Mouse (Mus musculus) gastrocnemius, postnatal 4 days (tissue): Measurements from ENCODE around the gene C8b. TPM values are rescaled to one million over a fixed set of nuclear protein-coding genes. Genes with fewer than 3 reads are reported as not detected.

Experiments used
- DNase-seq, 2 experiments: peaks; one replicate each; pipeline ENCODE4 v3.0.0; 2021 to 2022; ENCODE audit warnings: low spot score in 2 of 2, mixed read lengths in 2 of 2
- total RNA-seq, 2 experiments: library from RNA; stranded (reverse); gene quantifications; 2 replicates each; pipeline ENCODE4 v1.2.3; 2021

The C8b gene
- total RNA-seq, 2 experiments from 2014 or later, result 0.65 TPM; not detected in 1

DNA sequence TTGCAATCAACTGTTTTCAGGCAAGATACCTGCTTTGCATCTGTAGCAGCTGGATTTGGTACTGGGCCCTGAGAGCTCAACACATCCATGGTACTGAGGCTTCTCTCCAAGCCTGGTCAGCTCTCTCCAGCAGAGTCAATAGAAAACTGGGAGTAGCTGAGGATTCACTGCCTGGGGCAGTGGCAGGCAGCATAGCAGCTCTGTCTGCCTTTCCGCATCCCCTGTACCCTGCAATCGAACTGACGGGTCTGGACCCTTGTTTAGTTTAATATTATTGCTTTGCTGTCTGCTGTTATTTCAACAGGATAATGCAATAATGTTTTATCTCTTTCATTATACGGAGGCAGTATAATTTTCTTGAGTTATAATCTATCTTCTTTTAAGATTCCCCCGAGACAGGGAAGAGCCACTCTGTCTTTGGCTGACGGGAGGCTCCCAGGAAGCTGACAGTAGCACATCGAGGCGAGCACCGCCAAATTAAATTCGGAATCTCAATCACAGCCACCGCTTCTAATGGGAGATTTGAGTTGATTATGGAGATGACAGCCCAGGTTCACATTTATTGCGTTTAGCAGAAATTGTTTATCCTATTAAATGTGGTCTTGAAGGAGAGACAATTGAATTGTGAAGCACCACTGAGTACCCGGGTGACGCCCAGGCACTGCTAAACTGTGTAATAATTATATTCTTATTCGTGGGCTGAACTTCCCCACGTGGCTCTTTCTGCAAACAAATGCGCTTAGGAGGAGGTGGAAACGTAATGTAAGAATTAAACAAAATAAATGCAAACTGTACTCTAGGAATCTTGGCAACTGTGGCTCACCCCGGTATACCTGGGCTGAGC, 39.5 kb downstream of the C8b start:
- no peak for DNase-seq

GRCm38 (mm10) chr4:104810710-104811286, 44.7 kb downstream of the C8b start:
- no peak for DNase-seq

DNA sequence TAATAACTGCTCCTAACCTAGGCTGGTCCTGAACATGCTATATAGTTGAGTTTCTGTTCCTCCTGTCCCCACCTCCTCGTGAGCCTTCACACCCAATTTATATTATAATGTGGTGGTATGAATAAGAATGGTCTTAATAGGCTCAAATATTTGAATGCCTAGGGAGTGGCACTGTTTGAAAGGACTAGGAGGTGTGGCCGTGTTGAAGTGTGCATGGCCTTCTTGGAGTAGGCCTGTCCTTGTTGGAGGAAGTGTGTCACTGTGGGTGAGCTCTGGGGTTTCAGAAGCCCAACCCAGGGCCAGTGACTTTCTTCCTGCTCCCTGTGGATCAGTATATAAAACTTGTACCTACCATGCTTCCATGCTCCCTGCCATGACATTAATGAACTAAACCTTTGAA, 47.5 kb downstream of the C8b start:
- no peak for DNase-seq

GRCm38 (mm10) chr4:104816519-104817232, 50.6 kb downstream of the C8b start:
- DNase-seq, result no peak

- DNase-seq, result no peak
These were observed 51.4 kb downstream of the C8b start for GRCm38 (mm10) chr4:104817509-104817908.

GRCm38 (mm10) chr4:104818986-104819385, 52.9 kb downstream of the C8b start:
- DNase-seq, result no peak

DNA sequence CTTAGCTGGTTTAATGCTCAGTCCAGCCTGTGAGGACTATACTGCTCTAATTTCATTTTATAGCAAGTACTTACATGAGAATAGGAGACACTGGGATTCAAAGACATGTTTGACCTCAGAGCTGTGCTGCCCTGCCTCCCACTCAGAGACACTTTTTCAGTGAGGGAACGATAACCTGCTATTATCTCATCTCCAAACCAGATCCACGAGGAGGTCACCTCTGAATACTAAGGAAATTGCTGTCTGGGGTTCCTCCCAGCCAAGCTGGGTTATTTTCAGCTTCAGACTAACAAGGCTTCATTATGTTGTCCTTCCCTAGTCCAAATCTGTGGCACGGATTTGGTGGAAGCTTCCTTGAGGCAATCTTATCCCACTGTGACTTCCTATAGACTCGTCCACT, 53.8 kb downstream of the C8b start:
- no peak for DNase-seq

DNA sequence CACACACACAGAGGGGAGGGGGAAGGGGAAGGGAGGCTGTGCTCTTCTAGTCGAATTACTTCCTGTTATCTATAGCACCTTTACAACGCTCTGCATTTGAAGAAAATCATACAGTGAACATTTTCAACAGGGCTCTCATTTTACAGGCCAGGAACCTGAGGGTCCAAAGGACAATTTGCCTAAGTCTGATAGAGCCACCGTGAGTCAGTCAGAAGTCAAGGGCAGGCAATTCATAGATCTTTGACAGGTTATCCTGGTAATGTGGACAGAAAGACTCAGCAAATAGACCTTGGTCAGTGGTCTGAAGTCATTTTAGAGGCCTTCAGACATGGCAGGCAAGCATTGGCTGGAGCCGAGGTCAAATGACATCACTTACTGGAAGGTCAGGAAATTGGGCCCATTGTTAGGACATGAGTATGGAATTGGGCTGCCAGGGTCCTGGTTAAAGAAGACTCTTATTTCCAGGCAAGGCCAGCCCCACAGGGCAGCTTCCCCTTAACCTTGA, 57.5 kb downstream of the C8b start:
- no peak for DNase-seq

- no peak for DNase-seq
These were observed 58.4 kb downstream of the C8b start for GRCm38 (mm10) chr4:104824381-104825077.

DNA sequence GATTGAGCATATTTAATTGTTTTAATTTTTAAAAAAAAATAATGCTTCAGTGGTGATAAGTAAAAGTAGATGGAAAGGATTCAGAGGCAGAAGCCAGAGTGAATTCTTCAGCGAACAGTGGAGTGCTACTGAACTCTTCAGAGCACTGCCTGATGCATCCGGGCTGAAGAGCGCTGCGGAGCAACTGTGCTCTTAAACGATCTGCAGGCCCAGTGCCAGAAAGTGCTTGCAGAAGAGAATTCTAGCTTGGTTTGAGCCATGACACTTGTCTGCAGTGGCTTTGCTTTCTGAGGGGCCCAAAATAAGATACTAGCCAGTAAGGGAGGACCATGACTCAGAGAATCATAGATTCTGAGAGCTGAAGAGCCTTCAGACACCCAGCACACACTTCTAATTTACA, 62.8 kb downstream of the C8b start:
- DNase-seq, result no peak

DNA sequence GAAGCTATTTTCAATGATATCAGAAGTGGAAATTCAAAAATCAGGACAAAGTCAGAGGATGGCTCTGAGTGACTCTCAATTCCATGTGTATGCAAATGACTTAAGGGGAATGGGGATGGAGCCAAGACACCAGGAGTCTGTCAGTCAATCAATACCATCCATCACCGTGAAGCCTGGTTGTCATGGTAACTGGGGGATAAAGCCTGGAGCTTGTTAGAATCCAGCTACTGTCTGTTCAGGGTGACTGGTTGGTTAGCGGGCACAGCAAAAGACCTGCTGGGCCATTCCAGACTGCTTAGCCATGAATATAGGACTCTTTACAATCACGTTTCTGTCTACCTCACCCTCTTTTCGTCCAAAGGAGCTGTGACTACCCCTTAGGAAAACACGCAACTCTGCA, 69.0 kb downstream of the C8b start:
- no peak for DNase-seq

GRCm38 (mm10) chr4:104838342-104838741, 72.2 kb downstream of the C8b start:
- no peak for DNase-seq

DNA sequence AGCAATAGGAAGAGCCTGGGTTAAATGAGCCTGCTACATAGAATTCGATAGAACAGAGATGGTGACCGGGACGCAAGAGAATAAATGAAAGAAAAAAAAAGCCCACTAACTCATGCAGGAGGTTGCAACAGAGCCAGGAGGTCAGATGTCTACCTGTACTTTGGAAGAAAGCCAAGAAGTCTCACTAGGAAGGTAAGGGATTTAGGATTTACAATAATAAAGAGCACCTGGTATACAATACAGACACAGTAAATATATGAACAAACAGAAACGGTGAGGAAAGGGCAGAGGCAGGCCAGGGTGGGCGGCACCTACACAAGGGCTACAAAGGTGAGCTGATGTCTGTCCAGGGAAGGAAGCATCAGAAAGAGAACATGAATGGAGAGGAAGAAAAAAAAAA, 76.1 kb downstream of the C8b start:
- DNase-seq, result no peak

GRCm38 (mm10) chr4:104843546-104843945, 77.4 kb downstream of the C8b start:
- DNase-seq, result no peak

Other genes with a start within 250 kb of the C8b start
- not detected for gene Gm17662, start 91.0 kb downstream of the C8b start, total RNA-seq
- gene C8a, start 110.1 kb downstream of the C8b start, total RNA-seq, result under 1 TPM in 1 of 2 experiments, not detected in 1; 0.36 TPM
- gene Fyb2, start 147.1 kb downstream of the C8b start, total RNA-seq, result under 1 TPM; 0.13 to 0.22 TPM